Mouse (Mus musculus) spleen, adult 2 months (tissue): ENCODE data around the gene Flrt2. TPM values are rescaled to one million over a fixed set of nuclear protein-coding genes. Genes with fewer than 3 reads are reported as not detected.

Experiments used
- DNase-seq, 2 experiments: peaks; one replicate each; pipeline versions ENCODE4 v3.0.0 to v3.0.0-alpha.2; 2012 to 2021; ENCODE audit warnings: low spot score in 2 of 2, low read depth in 1 of 2
- H3K27ac ChIP-seq: fragments of 200-500 bp; 2 replicates; pipeline ENCODE4 v1.5.1; 2012; ENCODE audit warnings: low read length, inconsistent platforms; ENCODE audit not compliant: insufficient read depth
- H3K27me3 ChIP-seq: fragments of 200-500 bp; 2 replicates; pipeline ENCODE4 v1.6.1; 2012; ENCODE audit warnings: mild to moderate bottlenecking, moderate library complexity, low read length, inconsistent platforms; ENCODE audit not compliant: control insufficient read depth, insufficient read depth
- H3K36me3 ChIP-seq: fragments of 200-500 bp; 2 replicates; pipeline ENCODE4 v1.6.1; 2012; ENCODE audit warnings: mild to moderate bottlenecking, low read length, inconsistent platforms; ENCODE audit not compliant: control insufficient read depth, insufficient read depth
- H3K4me1 ChIP-seq: fragments of 200-500 bp; 2 replicates; pipeline ENCODE4 v1.6.1; 2011; ENCODE audit warnings: inconsistent platforms; ENCODE audit not compliant: control insufficient read depth, insufficient read depth, insufficient read length
- H3K4me3 ChIP-seq: fragments of 200-500 bp; 2 replicates; pipeline ENCODE4 v1.5.1; 2011; ENCODE audit warnings: mild to moderate bottlenecking, inconsistent platforms; ENCODE audit not compliant: insufficient read depth, insufficient read length; ENCODE audit errors: extremely low read depth
- CTCF ChIP-seq: fragments of 200-500 bp; IDR thresholded peaks from 2 replicates; pipeline ENCODE4 v1.5.1; 2011; ENCODE audit warnings: mild to moderate bottlenecking, inconsistent platforms; ENCODE audit not compliant: insufficient read depth, insufficient read length, insufficient replicate concordance; ENCODE audit errors: extremely low read depth
- POLR2A ChIP-seq: fragments of 200-500 bp; IDR thresholded peaks from 2 replicates; pipeline ENCODE4 v1.6.1; 2011; ENCODE audit warnings: low read depth, low read length, inconsistent platforms
- polyA plus RNA-seq: library from polyadenylated mRNA; depleted of rRNA; stranded (reverse); fragments of >200 nt; gene quantifications from 2 replicates; pipeline ENCODE4 v1.2.3, GENCODE M21; 2012

Gene Flrt2
- polyA plus RNA-seq, 1 experiment = 0.92 TPM

DNA sequence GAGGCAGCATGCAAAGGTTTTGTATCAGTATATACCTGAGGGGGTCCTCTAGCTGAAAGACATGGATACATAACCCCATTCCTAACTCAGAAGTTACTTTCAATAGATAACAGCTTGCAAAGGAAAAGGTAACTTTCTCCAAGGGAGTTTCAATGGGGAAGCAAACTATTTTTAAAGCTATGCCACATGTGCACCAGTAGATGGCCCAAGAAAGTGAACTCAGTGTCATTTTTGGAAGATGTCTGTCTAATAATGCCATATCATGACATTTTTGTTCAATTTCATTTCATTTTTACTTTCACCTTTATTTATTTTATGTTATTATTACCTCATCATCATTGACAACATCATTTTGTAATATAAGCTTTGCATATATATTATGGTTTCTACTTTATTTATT lies 124.6 kb downstream of the Flrt2 start:
- no peak for DNase-seq
- no peak overlapping the region for H3K27ac ChIP-seq
- H3K36me3 ChIP-seq = no peaks in the 10 kb centered on the region
- no peaks in the 10 kb centered on the region for H3K27me3 ChIP-seq
- no peak for TF ChIP-seq CTCF
- no peak for TF ChIP-seq POLR2A
- H3K4me3 ChIP-seq = no peak overlapping the region
- no peaks in the 10 kb centered on the region for H3K4me1 ChIP-seq
